Mouse (Mus musculus): ENCODE results near the gene Gm38100. TPM values are rescaled to one million over a fixed set of nuclear protein-coding genes. Genes with fewer than 3 reads are reported as not detected.
A peak's percentile ranks its signal among the peaks of the same experiment; 100 is the strongest.

The Gm38100 gene
- polyA plus RNA-seq, 1 experiment from 2014 or later: 0.08 TPM

- Histone ChIP-seq H3K4me1 (no peaks in the 10 kb centered on the region), H3K4me3 (no peak overlapping the region)
- WGBS: 93% methylated on average over 5 of the region's 5 CpGs
Measured at GRCm38 (mm10) chr1:175931391-175931790, 11.3 kb downstream of the Gm38100 start.

GRCm38 (mm10) chr1:175936282-175936737 is 16.2 kb downstream of the Gm38100 start:
- H3K27me3 ChIP-seq (ENCODE audit: insufficient read depth, poor library complexity, severe bottlenecking): 0 out of 2 replicates have a peak, but pooled peaks cover 5% of the 10 kb centered on the region
- H3K36me3 ChIP-seq: no peaks in the 10 kb centered on the region
- 0 out of 2 replicates have a peak, but pooled peaks cover 3% of the 10 kb centered on the region for H3K4me1 ChIP-seq
- no peaks in the 10 kb centered on the region for H3K9me3 ChIP-seq
- peak overlapping the region; percentile 48 for H3K4me3 ChIP-seq
- 10% methylated on average over 11 of the region's 11 CpGs for WGBS
- DNase-seq (ENCODE audit: low spot score): peak; percentile 79
- no peak overlapping the region for H3K27ac ChIP-seq

More at GRCm38 (mm10) chr1:175931391-175931790, 11.3 kb downstream of the Gm38100 start:
- Histone ChIP-seq H3K9me3 (no peaks in the 10 kb centered on the region), H3K36me3 (no peaks in the 10 kb centered on the region), H3K27me3 (ENCODE audit: insufficient read depth, poor library complexity, severe bottlenecking) (0 out of 2 replicates have a peak, but pooled peaks cover 5% of the 10 kb centered on the region), H3K27ac (no peak overlapping the region)
- DNase-seq (ENCODE audit: low spot score): peak; percentile 39

- 0 out of 2 replicates have a peak, but pooled peaks cover 5% of the 10 kb centered on the region for H3K27me3 ChIP-seq (ENCODE audit: insufficient read depth, poor library complexity, severe bottlenecking)
- WGBS: 85% methylated on average over 3 of the region's 3 CpGs
Measured at GRCm38 (mm10) chr1:175938731-175939130, 18.6 kb downstream of the Gm38100 start.

GRCm38 (mm10) chr1:175943168-175943567 is 23.0 kb downstream of the Gm38100 start:
- no peak overlapping the region for H3K27ac ChIP-seq
- 0 out of 2 replicates have a peak, but pooled peaks cover 3% of the 10 kb centered on the region for H3K4me1 ChIP-seq
- WGBS: 78% methylated on average over 7 of the region's 7 CpGs
- H3K36me3 ChIP-seq: no peaks in the 10 kb centered on the region
- no peak overlapping the region for H3K4me3 ChIP-seq
- H3K9me3 ChIP-seq: no peaks in the 10 kb centered on the region
- H3K27me3 ChIP-seq (ENCODE audit: insufficient read depth, poor library complexity, severe bottlenecking): no peaks in the 10 kb centered on the region
- DNase-seq (ENCODE audit: low spot score): no peak

More at GRCm38 (mm10) chr1:175938731-175939130, 18.6 kb downstream of the Gm38100 start:
- DNase-seq (ENCODE audit: low spot score): peak; percentile 70
- 0 out of 2 replicates have a peak, but pooled peaks cover 3% of the 10 kb centered on the region for H3K4me1 ChIP-seq
- H3K27ac ChIP-seq: no peak overlapping the region
- H3K9me3 ChIP-seq: no peaks in the 10 kb centered on the region
- no peak overlapping the region for H3K4me3 ChIP-seq
- no peaks in the 10 kb centered on the region for H3K36me3 ChIP-seq

GRCm38 (mm10) chr1:175946718-175947315 is 26.7 kb downstream of the Gm38100 start:
- Histone ChIP-seq H3K9me3 (no peaks in the 10 kb centered on the region), H3K27me3 (ENCODE audit: insufficient read depth, poor library complexity, severe bottlenecking) (no peaks in the 10 kb centered on the region), H3K27ac (no peak overlapping the region), H3K4me3 (no peak overlapping the region), H3K4me1 (no peaks in the 10 kb centered on the region), H3K36me3 (no peaks in the 10 kb centered on the region)
- DNase-seq (ENCODE audit: low spot score): no peak
- WGBS: 79% methylated on average over 4 of the region's 4 CpGs

- H3K27me3 ChIP-seq (ENCODE audit: insufficient read depth, poor library complexity, severe bottlenecking): no peaks in the 10 kb centered on the region
- no peaks in the 10 kb centered on the region for H3K4me1 ChIP-seq
- WGBS: 69% methylated on average over 3 of the region's 3 CpGs
- no peak for DNase-seq (ENCODE audit: low spot score)
- no peak overlapping the region for H3K27ac ChIP-seq
- H3K4me3 ChIP-seq: no peak overlapping the region
- no peaks in the 10 kb centered on the region for H3K36me3 ChIP-seq
- H3K9me3 ChIP-seq: no peaks in the 10 kb centered on the region
Measured at GRCm38 (mm10) chr1:175950421-175950820, 30.3 kb downstream of the Gm38100 start.

GRCm38 (mm10) chr1:175950851-175951250 is 30.7 kb downstream of the Gm38100 start:
- no peak for DNase-seq (ENCODE audit: low spot score)
- Histone ChIP-seq H3K36me3 (no peaks in the 10 kb centered on the region), H3K9me3 (no peaks in the 10 kb centered on the region), H3K4me1 (no peaks in the 10 kb centered on the region), H3K4me3 (no peak overlapping the region), H3K27ac (no peak overlapping the region), H3K27me3 (ENCODE audit: insufficient read depth, poor library complexity, severe bottlenecking) (no peaks in the 10 kb centered on the region)
- 87% methylated on average over 2 of the region's 2 CpGs for WGBS

- Histone ChIP-seq H3K9me3 (no peaks in the 10 kb centered on the region), H3K27ac (no peak overlapping the region), H3K27me3 (ENCODE audit: insufficient read depth, poor library complexity, severe bottlenecking) (no peaks in the 10 kb centered on the region), H3K36me3 (no peaks in the 10 kb centered on the region), H3K4me3 (no peak overlapping the region), H3K4me1 (no peaks in the 10 kb centered on the region)
- DNase-seq (ENCODE audit: low spot score): no peak
- WGBS: 74% methylated on average over 2 of the region's 2 CpGs
Measured at GRCm38 (mm10) chr1:175961786-175962185, 41.7 kb downstream of the Gm38100 start.

GRCm38 (mm10) chr1:175967004-175967745 is 47.0 kb downstream of the Gm38100 start:
- no peak for DNase-seq (ENCODE audit: low spot score)
- Histone ChIP-seq H3K27ac (no peak overlapping the region), H3K27me3 (ENCODE audit: insufficient read depth, poor library complexity, severe bottlenecking) (no peaks in the 10 kb centered on the region), H3K36me3 (no peaks in the 10 kb centered on the region), H3K4me3 (no peak overlapping the region), H3K9me3 (no peaks in the 10 kb centered on the region), H3K4me1 (no peaks in the 10 kb centered on the region)
- 78% methylated on average over 5 of the region's 5 CpGs for WGBS

GRCm38 (mm10) chr1:175970710-175971109 is 50.6 kb downstream of the Gm38100 start:
- WGBS: 88% methylated on average over 5 of the region's 5 CpGs
- no peak for DNase-seq (ENCODE audit: low spot score)

More at GRCm38 (mm10) chr1:175970710-175971109, 50.6 kb downstream of the Gm38100 start:
- no peaks in the 10 kb centered on the region for H3K27me3 ChIP-seq (ENCODE audit: insufficient read depth, poor library complexity, severe bottlenecking)
- no peak overlapping the region for H3K27ac ChIP-seq
- no peaks in the 10 kb centered on the region for H3K4me1 ChIP-seq
- H3K4me3 ChIP-seq: no peak overlapping the region
- H3K36me3 ChIP-seq: no peaks in the 10 kb centered on the region
- H3K9me3 ChIP-seq: no peaks in the 10 kb centered on the region

Other genes starting within 250 kb of the Gm38100 start
- gene Opn3, start 227.6 kb upstream of the Gm38100 start, polyA plus RNA-seq (2016; fragmentation: Nextera tagmentation; extraction: Ambion mirVana): 10.8 and 13.7 TPM in 2 replicates
- 4.3 and 6.2 TPM in 2 replicates for gene Chml, start 227.4 kb upstream of the Gm38100 start, polyA plus RNA-seq (2016; fragmentation: Nextera tagmentation; extraction: Ambion mirVana)
- gene Wdr64, start 221.7 kb upstream of the Gm38100 start, polyA plus RNA-seq (2016; fragmentation: Nextera tagmentation; extraction: Ambion mirVana): not detected in 2 replicates
- gene Exo1, start 39.7 kb upstream of the Gm38100 start, polyA plus RNA-seq (2016; fragmentation: Nextera tagmentation; extraction: Ambion mirVana): 61.2 and 87.0 TPM in 2 replicates
- 0.34 and 0.72 TPM in 2 replicates for gene Rbm8a2, start 58.8 kb downstream of the Gm38100 start, polyA plus RNA-seq (2016; fragmentation: Nextera tagmentation; extraction: Ambion mirVana)

All from heart, embryonic 10.5 days (tissue).